Mouse (Mus musculus) adrenal gland, postnatal 25 days (tissue): ENCODE results near the gene A4galt. TPM values are rescaled to one million over a fixed set of nuclear protein-coding genes. Genes with fewer than 3 reads are reported as not detected.
"Not testable (repeated sequence)": the region's sequence is repeated elsewhere in the genome, so short reads cannot be mapped to it uniquely, and the experiment has no call there.

Source experiments
- DNase-seq: peaks from one replicate; pipeline ENCODE4 v3.0.0; 2021; ENCODE audit warnings: mixed read lengths
- long read RNA-seq: library from polyadenylated mRNA; stranded (forward); transcript quantifications from one replicate; pipeline ENCODE4 v2.0.0, GENCODE M21; 2021
- total RNA-seq: library from RNA; stranded (reverse); gene quantifications from 2 replicates; pipeline ENCODE4 v1.2.3, GENCODE M21; 2021

The A4galt gene
- 6.8 and 7.7 TPM in 2 replicates for total RNA-seq
- long read RNA-seq, partial matches to known transcripts: 0 of 3 reads
- long read RNA-seq, other reads (novel, unspliced or antisense): 1 of 3 reads

DNA sequence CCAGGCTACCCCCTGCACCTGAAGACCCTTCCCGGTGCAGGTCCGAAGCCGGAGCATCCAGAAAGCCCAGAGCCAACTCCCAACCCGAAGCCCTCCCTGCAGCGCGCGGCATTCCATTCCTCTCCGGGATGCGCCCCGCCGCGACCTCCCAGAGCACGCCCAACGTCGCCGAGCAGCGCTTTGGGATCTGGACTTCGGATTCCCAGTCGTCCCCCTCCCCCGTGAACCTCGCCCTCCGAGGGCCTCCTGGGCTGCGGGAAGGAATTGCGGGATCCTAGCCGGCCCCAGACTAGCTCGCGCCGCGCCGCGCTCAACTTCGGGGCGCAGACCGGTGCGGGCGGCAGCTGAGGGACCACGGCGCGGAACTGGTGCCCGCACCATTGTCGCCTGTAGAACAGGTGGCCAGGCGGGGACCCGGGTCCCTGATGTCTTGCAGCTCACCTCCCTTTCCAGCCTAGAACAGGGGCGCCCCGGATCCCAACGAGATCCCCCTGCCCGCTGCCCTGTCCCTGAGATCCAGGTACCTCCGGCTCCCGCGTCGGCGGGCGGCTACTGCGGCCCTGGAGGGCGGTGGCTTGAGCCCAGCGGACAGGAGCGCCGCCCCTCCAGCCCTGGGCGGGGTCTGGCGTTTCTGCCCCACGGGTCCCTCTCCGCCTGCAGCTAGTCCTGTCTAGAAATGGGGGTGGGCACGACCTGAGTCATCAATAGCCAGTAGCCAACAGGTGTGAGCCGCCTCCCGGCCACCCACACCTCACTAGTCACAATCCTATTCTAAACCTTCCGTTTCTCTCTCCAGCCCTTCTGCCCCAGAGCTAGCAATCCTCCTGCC, at the start of gene A4galt:
TSS of gene A4galt (minus strand) at position 599 of the 829 bp plus-strand sequence.
- peak; percentile 57 for DNase-seq

DNA sequence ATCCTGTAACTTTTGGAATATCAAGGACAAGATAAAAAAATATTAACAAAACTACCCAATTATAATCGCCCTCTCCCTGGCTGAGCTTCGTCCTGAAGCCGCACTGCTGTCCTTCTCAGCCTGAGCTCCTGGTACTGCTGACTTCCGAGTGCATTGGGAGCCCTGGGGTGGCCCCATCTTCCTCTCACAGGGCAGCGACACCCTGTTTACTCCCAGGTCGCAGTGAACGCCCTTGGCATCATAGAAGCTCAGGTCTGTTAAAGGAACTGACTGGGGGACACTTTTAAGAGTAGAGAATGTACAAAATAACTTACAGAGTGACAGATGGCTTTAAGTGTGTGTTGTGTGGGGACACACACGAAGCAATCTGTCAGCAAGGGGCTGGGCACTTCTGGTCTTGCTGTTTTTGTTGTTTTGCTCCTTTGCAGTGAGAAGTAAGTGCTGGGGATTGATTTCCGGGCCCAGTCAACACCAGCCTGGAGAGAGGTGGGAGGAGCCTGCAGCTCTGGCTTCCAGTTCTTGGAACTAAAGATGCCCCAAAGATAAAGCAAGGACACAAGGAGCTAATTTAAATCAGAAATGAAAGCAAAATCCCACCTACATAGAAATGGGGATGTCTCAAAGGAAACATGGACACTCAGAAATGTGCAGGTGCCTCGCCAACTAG, 48.5 kb upstream of the A4galt start:
- no peak for DNase-seq

DNA sequence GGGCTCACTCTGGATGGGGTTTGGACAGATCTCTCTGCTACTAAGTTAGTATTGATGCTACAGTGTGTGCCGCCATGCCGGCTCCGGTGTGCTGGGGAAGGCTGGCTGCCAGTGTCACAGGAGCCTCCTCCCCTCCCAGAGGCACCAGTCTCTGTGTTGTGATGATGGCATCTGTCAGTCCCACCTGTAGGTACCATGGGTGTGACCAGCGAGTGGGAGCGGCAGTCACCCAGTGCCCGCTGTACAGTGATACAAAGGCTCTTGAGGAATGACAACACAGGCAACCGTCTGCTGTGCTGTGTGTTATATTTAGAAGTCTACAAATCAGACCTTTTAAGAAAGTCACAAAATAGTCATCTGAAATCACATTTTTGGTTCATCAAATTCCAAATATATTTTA, 47.9 kb upstream of the A4galt start:
- no peak for DNase-seq

DNA sequence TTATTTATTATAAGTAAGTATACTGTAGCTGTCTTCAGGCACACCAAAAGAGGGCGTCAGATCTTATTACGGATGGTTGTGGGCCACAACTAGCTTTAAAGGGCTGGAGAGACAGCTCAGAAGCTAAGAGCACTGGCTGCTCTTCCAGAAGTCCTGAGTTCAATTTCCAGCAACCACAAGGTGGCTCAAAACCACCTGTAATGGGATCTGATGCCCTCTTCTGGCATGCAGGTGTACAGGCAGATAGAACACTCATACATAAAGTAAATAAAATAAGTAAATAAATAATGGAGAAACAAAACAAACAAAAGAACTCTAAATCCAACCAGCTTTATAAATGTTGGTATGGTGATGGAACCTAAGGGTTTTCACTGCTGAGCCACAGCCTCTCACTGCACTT, 47.2 kb upstream of the A4galt start:
- no peak for DNase-seq

DNA sequence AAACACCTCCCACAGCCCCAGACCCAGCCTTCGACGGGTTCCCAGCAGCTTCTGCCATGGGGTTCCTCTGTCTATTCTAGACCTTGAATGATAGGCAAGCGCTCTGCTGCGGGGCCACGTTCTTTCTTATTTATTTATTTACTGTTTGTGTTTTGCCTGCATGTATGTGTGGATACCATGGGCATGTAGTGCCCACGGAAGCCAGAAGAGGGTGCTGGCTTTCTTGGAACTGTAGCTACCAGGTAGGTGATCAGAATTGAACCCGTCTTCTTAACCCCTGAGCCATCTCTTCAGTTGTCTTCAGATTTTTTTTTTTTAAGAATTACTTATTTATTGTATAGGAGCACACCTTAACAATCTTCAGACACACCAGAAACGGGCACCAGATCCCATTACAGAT, 46.7 kb upstream of the A4galt start:
- DNase-seq: no peak

DNA sequence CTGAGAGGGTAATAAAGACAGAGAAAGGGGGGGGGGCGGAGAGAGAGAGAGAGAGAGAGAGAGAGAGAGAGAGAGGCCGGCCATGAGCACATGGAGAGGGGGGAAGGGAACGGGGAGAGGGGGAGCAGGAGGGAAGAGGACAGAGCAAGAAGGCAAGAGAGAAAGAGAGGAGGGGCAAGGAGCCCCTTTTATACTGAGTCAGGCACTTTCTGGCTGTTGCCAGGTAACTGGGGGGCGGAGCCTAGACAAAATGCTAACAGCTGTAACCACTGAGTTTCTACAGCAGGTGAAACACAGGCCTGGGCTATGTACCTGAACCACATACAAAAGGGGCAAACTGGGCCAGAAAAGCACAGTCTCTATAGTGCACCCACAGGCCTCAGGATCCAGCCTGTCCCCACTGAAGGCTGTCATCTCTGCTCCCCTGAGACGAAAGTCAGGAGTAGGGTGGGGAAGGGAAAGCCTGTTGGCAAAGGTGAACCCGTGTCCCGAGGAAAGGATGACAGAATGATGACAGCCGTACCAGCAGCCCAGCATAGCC, 45.3 kb upstream of the A4galt start:
- no peak for DNase-seq

DNA sequence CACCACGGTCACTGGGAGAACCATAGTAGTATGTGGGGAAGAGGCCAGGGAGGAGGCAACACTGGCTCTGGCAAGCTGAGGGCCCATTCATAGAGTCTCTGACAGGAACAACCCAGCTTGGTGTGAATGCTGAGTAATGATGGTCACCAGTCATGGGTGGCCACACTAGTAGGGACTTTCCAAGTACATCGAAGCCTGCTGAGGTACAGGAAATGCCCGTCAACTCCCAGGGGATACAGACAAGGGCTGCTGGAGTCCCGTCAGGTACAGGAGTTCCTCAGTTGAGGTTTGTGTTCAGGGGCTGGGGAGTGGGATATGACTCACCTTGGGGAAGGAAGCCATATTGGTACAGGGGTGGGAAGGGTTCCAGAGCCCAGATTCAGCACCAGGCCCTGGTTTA, 44.5 kb upstream of the A4galt start:
- no peak for DNase-seq

DNA sequence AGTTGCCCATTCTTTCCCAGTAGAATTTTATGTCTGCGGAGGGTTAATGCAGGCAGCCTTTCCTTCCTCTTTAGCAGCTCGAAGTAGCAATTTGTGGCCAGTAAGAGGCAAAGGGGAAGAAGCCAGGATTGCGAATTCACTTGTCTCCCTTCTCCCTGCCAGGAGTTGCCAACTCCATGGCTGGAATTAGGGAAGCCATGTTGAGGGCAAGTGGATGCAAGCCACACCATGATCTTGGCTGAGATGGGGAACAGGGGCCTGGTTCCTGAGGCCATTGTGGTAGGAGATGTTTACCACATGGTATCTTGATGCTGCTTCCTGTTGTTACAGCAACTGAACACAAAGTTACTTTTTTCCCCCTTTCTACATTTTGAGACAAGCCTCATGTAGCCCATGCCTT, 43.4 kb upstream of the A4galt start:
- DNase-seq: no peak

DNA sequence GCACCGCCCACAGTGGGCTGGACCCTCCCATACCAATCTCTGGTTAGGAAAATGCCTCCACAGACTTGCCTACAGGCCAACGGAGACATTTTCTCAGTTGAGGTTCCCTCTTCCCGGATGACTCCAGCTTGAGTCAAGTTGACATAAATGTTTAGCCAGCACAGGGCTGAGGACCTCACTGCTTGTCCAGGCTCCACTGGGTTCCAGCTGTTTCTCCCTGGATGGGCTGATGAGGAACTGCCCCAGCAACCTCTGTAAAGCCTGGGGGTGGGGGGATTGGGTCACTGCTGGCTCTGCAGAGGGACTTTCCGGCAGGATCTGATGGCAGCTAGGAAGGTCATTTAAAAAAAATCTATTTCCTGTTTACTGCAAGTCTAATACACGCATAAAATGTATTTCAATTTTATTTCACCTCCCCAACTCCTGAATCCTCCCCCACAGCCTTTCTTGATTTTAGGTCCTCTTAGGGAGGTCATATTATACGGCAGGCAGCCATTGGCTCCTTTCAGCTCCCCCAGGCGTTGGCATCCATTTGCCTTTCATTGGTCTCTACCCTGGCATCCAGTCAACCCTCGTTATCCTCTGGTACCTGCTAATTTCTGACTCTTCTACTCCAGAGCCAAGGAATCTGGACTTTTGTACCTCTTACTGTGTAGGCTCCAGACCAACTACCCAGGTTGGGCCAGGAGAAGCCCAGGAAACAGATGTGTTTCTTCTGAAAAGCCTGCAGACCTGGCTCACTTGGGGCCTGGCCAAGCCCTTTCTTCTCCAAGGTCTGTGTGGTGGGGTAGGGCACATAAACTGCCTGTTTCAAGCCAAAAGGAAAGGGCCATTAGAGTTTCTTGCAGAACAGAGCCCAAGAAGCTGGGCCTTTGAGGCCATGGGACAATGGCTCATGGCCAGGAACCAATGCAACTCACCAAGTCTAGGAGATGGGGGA, 42.4 kb upstream of the A4galt start:
- no peak for DNase-seq

DNA sequence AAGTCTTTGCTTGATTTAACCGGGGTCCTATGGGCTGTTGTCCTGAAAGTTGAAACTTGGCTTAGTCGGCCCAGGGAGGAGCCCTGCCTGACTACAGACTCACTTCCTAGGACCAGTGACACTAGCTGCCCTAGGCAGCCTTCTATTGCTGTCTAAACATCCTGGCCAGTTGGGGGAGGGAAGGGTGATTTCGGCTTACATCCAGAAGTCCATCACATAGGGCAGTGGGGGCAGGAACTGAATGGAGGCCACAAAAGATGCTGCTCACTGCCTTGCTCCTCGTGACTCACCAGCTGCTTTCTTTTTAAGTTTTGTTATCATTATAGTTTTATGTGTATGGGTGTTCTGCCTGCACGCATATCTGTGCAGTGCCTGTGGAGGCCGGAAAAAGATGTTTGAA, 41.6 kb upstream of the A4galt start:
- DNase-seq: no peak

DNA sequence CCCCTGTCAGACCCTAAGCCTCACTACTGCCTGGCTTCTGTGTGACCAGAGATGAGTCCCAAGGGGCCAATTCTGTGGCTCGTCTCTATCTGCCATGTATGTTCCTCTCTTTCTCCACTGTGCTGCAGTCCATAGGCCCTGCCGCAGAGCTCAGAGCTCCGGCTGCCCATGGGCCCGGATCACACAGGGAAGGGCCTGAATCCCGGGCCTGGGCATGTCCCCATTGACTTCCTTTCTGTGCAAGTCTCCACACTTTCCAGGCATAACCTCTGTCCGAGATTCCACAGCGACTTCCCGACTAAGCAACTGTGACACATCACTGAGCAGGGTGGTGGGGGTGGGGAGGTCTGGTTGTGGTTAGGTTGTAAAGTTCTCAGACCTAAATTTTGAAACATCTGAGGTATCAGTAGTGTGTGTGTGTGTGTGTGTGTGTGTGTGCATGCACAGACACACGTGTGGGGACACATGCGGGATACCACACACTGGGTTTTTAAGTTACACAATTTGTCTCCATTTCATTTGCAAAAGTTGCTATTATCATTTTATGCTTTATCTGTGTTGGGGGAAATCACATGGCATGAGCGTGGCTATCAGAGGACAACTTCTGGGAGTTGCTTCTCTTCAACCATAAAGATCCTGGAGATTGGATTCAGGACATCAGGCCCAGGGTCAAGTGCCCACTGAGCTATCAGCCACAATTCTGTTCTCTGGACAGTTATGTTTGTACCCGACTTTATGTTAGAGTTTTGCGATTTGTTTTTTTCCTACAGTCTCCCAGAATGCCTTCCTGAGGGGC, 40.9 kb upstream of the A4galt start:
- no peak for DNase-seq

DNA sequence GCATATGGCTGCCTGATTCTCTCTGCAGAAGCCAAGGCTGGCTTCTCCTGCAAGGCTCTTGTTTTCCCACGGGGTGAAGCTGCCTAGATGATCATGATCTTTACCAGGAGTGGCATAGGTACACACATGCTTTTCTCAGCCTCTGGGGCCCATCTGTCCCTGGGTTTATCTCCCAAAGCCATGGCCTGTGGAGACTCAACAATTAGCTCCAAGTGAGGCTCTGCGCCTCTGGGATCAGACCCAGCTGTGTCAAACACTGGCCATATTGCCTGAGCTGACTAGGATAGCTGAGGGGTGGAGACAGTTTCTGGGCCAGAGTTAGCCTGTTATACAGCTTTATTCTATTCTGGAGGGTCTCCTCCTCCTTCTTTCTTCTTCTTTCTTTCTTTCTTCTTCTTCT, 39.3 kb upstream of the A4galt start:
- no peak for DNase-seq

DNA sequence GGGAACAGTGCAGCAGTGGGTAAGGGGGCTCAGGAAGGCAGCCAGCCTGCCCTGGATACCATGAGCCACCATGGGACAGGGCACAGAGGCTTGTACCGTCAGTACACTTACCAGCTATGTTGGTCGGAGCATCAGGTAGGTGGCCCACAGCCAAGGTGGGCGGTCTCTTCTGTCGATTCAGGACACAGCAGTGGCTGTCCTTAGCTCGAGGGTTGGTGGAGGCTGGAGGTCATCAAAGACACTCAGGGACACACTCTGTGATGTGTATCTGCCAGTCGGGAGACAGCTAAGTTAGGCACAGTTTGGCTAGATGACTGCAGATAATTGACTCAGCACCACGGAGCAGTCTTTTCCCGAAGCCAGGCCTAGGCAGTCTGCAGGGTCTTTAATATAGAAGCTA, 33.3 kb upstream of the A4galt start:
- DNase-seq: no peak

DNA sequence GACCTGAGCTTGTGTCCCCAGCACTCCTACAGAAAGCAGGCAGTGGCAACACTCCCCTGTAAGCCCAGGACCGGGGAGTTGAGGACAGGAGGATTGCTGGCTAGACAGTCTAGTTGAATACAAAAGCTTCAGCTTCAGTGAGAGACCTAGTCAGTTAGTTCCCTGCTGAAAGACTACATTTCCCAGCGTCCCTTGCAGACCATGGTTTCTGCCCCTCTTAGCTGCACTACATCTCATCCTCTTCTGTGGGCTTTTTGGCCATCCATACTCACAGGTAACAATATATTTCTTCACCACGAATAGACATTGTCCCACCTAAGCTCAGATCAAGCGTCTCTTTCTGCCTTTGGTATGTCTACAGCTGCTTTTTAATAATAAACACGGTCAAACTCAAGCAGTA, 30.8 kb upstream of the A4galt start:
- DNase-seq: no peak

DNA sequence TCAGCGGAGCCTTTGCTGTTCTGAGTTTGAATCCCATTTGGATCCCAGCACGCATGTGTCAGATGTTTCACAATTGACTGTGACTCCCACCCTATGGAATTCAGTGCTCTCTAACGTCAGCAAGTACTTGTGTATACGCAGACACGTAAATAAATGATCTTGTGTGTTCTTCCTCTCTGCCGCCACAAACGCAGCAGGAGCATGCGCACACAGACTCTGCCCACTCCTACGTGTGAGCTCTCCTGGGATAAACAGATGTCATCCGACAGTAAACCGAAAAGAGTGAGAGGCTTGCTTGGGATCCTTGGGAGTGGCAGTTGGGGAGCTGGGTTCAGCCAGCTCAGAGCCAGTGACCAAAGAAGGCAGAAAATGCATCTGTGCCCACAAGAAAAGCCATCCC, 29.7 kb upstream of the A4galt start:
- no peak for DNase-seq

DNA sequence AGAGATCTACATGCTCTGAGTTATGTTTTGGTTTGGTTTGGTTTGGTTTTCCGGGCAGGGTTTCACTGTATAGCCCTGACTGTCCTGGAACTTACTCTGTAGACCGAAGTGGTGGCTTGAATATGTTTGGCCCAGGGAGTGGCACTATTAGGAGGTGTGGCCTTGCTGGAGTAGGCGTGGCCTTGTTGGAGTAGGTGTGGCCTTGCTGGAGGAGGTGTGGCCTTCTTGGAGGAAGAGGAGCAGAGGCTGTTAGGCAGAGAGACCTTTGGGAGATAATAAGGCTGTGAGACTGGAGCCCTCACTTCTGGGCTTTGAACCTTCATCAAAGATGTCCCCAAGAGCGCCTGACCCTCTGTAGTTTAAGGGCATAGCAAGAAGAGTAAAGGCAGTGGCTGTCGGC, 27.0 kb upstream of the A4galt start:
- DNase-seq: no peak

DNA sequence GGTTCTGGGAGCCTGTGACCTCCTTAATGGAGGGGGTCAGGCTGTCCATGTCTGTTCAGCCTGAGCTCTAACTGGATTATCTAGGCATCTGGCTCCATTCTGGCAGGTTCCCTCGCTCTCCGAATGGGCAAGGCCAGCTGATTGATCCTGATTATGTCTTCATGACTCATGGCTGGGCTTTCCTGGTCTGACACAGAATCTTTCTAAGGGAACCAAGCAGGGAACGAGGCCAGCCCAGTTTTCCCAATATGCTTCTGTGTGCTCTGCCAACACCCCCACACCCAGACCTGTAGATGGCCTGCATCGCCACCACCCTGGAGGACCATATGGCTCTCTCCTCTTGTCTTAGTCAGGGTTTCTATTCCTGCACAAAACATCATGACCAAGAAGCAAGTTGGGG, 25.9 kb upstream of the A4galt start:
- peak; percentile 30 for DNase-seq

DNA sequence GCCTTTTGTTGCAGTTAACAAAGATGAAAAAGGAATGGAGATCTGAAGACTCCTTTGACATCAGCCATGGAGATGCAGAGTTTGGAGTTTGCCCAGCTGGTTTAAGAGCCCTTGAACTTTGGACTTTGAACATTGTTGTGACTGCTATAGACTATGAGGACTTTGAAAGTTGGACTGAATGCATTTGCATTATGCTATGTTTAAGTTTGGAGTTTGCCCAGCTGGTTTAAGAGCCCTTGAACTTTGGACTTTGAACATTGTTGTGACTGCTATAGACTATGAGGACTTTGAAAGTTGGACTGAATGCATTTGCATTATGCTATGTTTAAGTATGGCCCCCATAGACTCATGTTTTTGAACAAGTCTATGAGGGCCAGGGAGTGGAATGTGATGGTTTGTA, 22.7 kb upstream of the A4galt start:
- DNase-seq: not testable (repeated sequence)

DNA sequence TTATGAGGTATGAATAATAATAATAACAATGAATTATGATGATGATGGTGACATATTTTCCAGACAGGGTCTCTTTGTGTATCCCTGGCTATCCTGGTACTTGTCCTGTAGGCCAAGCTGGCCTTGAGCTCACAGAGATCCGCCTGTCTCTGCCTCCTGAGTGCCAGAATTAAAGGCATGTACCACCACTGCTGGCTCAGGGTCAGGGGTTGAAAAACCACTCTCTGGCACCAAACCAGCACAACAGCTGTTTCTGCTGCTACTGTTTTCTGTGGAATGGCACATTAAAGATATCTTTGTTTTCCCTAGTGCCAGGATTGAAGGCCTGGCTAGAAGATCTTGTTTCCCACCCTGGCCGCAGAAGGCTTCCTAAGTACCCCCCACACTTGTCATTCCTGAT, 21.4 kb upstream of the A4galt start:
- no peak for DNase-seq

DNA sequence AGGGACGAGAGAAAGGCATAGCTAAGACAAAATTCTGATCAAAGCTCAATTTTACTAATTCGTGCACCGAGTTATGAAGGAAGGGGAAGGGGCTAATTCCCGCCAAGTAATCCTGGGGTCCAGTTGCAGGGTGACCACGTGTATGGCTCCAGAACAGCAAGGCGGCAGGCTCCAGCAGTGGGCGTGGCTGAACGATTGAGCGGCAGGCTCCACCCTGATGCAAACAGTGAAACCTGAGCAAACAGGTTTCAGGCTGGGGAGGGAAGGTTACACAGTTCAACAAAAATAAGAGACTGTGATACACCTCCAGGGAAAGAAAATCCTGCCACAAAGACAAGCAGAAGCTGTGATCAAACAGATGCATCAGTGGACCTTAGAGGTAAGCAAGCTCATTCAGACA, 19.6 kb upstream of the A4galt start:
- not testable (repeated sequence) for DNase-seq

DNA sequence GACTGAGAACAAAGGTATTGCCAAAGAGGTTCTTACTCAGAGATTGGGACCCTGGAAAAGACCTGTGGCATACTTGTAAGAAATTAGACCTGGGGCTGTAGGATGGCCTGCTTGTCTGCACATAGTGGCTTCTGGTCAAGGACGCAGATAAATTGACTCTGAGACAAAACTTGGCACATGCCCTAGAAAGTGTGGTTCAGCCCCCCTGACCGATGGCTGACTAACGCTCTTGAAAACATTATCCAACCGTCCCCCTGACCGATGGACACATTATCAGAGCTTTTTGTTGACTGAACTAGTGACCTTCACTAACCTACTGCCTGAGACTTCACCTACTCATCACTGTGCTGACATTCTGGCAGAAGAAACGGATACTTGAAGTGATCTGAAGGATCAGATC, 18.4 kb upstream of the A4galt start:
- not testable (repeated sequence) for DNase-seq

DNA sequence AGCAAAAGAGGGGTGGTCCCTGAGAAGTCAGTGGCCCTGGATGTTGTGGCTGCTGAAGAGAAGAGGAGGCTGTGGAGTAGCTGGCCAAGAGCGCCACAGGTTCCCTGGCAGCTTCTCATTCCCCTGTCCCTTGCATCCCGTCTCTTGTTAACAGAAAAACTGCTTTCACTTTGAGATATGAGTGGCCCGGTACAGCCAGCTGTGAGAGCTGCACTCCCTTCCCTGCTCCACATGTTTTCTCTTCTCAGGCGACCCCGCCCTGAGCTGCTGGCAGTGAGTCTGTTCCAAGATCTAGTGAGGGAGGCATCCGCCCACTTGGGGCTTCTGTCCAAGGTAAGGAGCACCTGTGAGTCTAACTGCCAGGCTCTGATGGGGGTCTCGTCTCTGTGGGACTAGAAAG, 16.9 kb upstream of the A4galt start:
- DNase-seq: not testable (repeated sequence)
